Mouse (Mus musculus) small intestine, adult 2 months (tissue): ENCODE results near the gene 1700001C19Rik.

Source experiments
- CTCF ChIP-seq: fragments of 200-500 bp; IDR thresholded peaks from 2 replicates; pipeline ENCODE4 v1.5.1; 2012; ENCODE audit warnings: low read depth, mild to moderate bottlenecking, control low read depth, inconsistent platforms, low read length, moderate library complexity, mixed read lengths; ENCODE audit not compliant: insufficient replicate concordance, insufficient read length; ENCODE audit errors: extremely low read depth
- POLR2A ChIP-seq: fragments of 200-500 bp; IDR thresholded peaks from 2 replicates; pipeline ENCODE4 v1.6.1; 2012; ENCODE audit warnings: low read depth, mild to moderate bottlenecking, control low read depth, inconsistent platforms, low read length, moderate library complexity

GRCm38 (mm10) chr17:47454675-47455074, 17.5 kb upstream of the 1700001C19Rik start:
- no peak for TF ChIP-seq CTCF
- no peak for TF ChIP-seq POLR2A
